Mouse (Mus musculus) cerebellum, adult 2 months (tissue): ENCODE results near the gene Ankrd12. TPM values are rescaled to one million over a fixed set of nuclear protein-coding genes. Genes with fewer than 3 reads are reported as not detected.
"Not testable (repeated sequence)": the region's sequence is repeated elsewhere in the genome, so short reads cannot be mapped to it uniquely, and the experiment has no call there.

Experiments used
- DNase-seq, 2 experiments: peaks; one replicate each; pipeline ENCODE4 v3.0.0; 2021
- H3K27ac ChIP-seq: fragments of 200-500 bp; 2 replicates; pipeline ENCODE4 v1.5.1; 2012; ENCODE audit warnings: low read length, control low read depth, inconsistent platforms; ENCODE audit not compliant: insufficient read depth
- H3K27me3 ChIP-seq: fragments of 200-500 bp; 2 replicates; pipeline ENCODE4 v1.6.1; 2012; ENCODE audit warnings: inconsistent platforms, mild to moderate bottlenecking, low read length, moderate library complexity; ENCODE audit not compliant: control insufficient read depth, insufficient read depth
- H3K4me1 ChIP-seq: fragments of 200-500 bp; 2 replicates; pipeline ENCODE4 v1.6.1; 2011; ENCODE audit warnings: low read length; ENCODE audit not compliant: control insufficient read depth, insufficient read depth
- H3K4me3 ChIP-seq: fragments of 200-500 bp; replicated peaks from 2 replicates; pipeline ENCODE3; 2011; ENCODE audit warnings: mild to moderate bottlenecking, low read depth, low read length, control low read depth; ENCODE audit not compliant: insufficient read depth
- CTCF ChIP-seq: fragments of 200-500 bp; IDR thresholded peaks from 2 replicates; pipeline ENCODE4 v1.5.1; 2011; ENCODE audit warnings: low read depth, mild to moderate bottlenecking, control low read depth, low read length, moderate library complexity, borderline replicate concordance; ENCODE audit not compliant: insufficient read depth
- POLR2A ChIP-seq: fragments of 200-500 bp; IDR thresholded peaks from 2 replicates; pipeline ENCODE4 v1.6.1; 2011; ENCODE audit warnings: low read length, control low read depth, borderline replicate concordance; ENCODE audit not compliant: insufficient read depth
- WGBS: fragments of 180-500 bp; shearing (Covaris S2); methylation state at CpG from one replicate; pipeline ENCODE4 v1.1.7; 2018; 5-methylcytosine and 5-hydroxymethylcytosine counted together
- polyA plus RNA-seq: library from polyadenylated mRNA; depleted of rRNA; stranded (reverse); fragments of >200 nt; gene quantifications from 2 replicates; pipeline ENCODE4 v1.2.3, GENCODE M21; 2012

Ankrd12 gene
- polyA plus RNA-seq, 1 experiment, result 25.5 TPM

- TF ChIP-seq POLR2A (no peak), CTCF (no peak)
- no peaks in the 10 kb centered on the region for H3K4me1 ChIP-seq
- H3K4me3 ChIP-seq, result no peak overlapping the region
- no peaks in the 10 kb centered on the region for H3K27me3 ChIP-seq
- WGBS, result 23% methylated on average over 5 of the region's 5 CpGs
- DNase-seq, result peak; percentile 76 to 79
- no peak overlapping the region for H3K27ac ChIP-seq
Observed at GRCm38 (mm10) chr17:66007892-66008291, 69.0 kb downstream of the Ankrd12 start.

GRCm38 (mm10) chr17:66007473-66007872 lies 69.4 kb downstream of the Ankrd12 start:
- 38% methylated on average over 2 of the region's 2 CpGs for WGBS
- no peaks in the 10 kb centered on the region for H3K27me3 ChIP-seq
- no peak overlapping the region for H3K27ac ChIP-seq
- H3K4me3 ChIP-seq, result no peak overlapping the region
- H3K4me1 ChIP-seq, result no peaks in the 10 kb centered on the region
- TF ChIP-seq CTCF, result no peak
- TF ChIP-seq POLR2A, result no peak
- no peak for DNase-seq

GRCm38 (mm10) chr17:65988151-65988820 lies 88.6 kb downstream of the Ankrd12 start:
- 95% methylated on average over 3 of the region's 3 CpGs for WGBS
- no peak for TF ChIP-seq CTCF
- no peak for TF ChIP-seq POLR2A
- H3K4me1 ChIP-seq, result no peaks in the 10 kb centered on the region
- no peak overlapping the region for H3K4me3 ChIP-seq
- no peak for DNase-seq
- H3K27me3 ChIP-seq, result no peaks in the 10 kb centered on the region
- H3K27ac ChIP-seq, result no peak overlapping the region

- H3K4me3 ChIP-seq, H3K4me1 ChIP-seq, H3K27me3 ChIP-seq, DNase-seq, H3K27ac ChIP-seq: not testable (repeated sequence)
Observed at GRCm38 (mm10) chr17:65976720-65977119, 100.2 kb downstream of the Ankrd12 start.

GRCm38 (mm10) chr17:65967751-65968150 lies 109.1 kb downstream of the Ankrd12 start:
- Histone ChIP-seq H3K4me3 (no peak overlapping the region), H3K27me3 (no peaks in the 10 kb centered on the region), H3K27ac (no peak overlapping the region), H3K4me1 (no peaks in the 10 kb centered on the region)
- TF ChIP-seq CTCF (no peak), POLR2A (no peak)
- no peak for DNase-seq
- WGBS, result 74% methylated on average over 11 of the region's 11 CpGs

GRCm38 (mm10) chr17:65962263-65962662 lies 114.6 kb downstream of the Ankrd12 start:
- peaks cover 13% of the 10 kb centered on the region for H3K4me1 ChIP-seq
- DNase-seq, result no peak
- 94% methylated on average over 2 of the region's 2 CpGs for WGBS
- no peak overlapping the region for H3K27ac ChIP-seq
- TF ChIP-seq POLR2A (no peak), CTCF (no peak)
- no peak overlapping the region for H3K4me3 ChIP-seq
- H3K27me3 ChIP-seq, result no peaks in the 10 kb centered on the region

- peaks cover 17% of the 10 kb centered on the region for H3K4me1 ChIP-seq
- 57% methylated on average over 2 of the region's 2 CpGs for WGBS
- no peak for TF ChIP-seq CTCF
- TF ChIP-seq POLR2A, result no peak
- H3K27me3 ChIP-seq, result no peaks in the 10 kb centered on the region
- no peak overlapping the region for H3K4me3 ChIP-seq
- no peak overlapping the region for H3K27ac ChIP-seq
- DNase-seq, result peak in 1 of 2 experiments; percentile 34
Observed at GRCm38 (mm10) chr17:65961606-65962136, 115.2 kb downstream of the Ankrd12 start.

GRCm38 (mm10) chr17:65959011-65959410 lies 117.9 kb downstream of the Ankrd12 start:
- WGBS, result 59% methylated on average over 3 of the region's 3 CpGs
- H3K4me3 ChIP-seq, result no peak overlapping the region
- no peak for DNase-seq
- H3K4me1 ChIP-seq, result peaks cover 17% of the 10 kb centered on the region
- no peak for TF ChIP-seq CTCF
- no peaks in the 10 kb centered on the region for H3K27me3 ChIP-seq
- H3K27ac ChIP-seq, result peak overlapping the region; percentile 23; the same call in 1 of the 2 replicates

GRCm38 (mm10) chr17:65958366-65958765 lies 118.5 kb downstream of the Ankrd12 start:
- DNase-seq, result peak in 1 of 2 experiments; percentile 73
- Histone ChIP-seq H3K27ac (no peak overlapping the region), H3K4me1 (peaks cover 17% of the 10 kb centered on the region), H3K27me3 (no peaks in the 10 kb centered on the region), H3K4me3 (no peak overlapping the region)
- no peak for TF ChIP-seq POLR2A
- no peak for TF ChIP-seq CTCF
- WGBS, result 7% methylated on average over 1 of the region's 1 CpGs
